Comparison of ENCODE assay signal across 7 mouse cellular contexts in genomic region chr4:149075871-149076575, GRCm38 (mm10). TPM values are rescaled to one million over a fixed set of nuclear protein-coding genes. Genes with fewer than 3 reads are reported as not detected.
A peak's percentile ranks its signal among the peaks of the same experiment; 100 is the strongest.
DNase-seq lines count a peak whose midpoint lies in the region; ATAC-seq and TF ChIP-seq lines count a peak whose summit lies in the region.

No protein-coding gene starts in this region.

- intact Hi-C loops in left cerebral cortex, postnatal 4 days (cut with DNase I), result no loop called here

- peak; percentile 61 for DNase-seq in adrenal gland, adult 8-10 months
- peak; percentile 74 for DNase-seq in embryo, embryonic 9.5 days (ENCODE audit: extremely low spot score)
- DNase-seq in heart, adult 18-20 months, result peak; percentile 74 to 81
- DNase-seq in kidney, adult 11 months, result peak; percentile 72
- peak; percentile 63 for DNase-seq in left cerebral cortex, postnatal 4 days

- H3K27ac ChIP-seq in midbrain, embryonic 12.5 days (replicated peaks), result no peak overlapping the region
- peak overlapping the region; percentile 17; the same call in 1 of the 2 replicates for H3K27ac ChIP-seq in small intestine, adult 2 months (ENCODE audit: insufficient read depth, low read depth, low read length)

- peaks cover 26% of the 10 kb centered on the region for H3K36me3 ChIP-seq in midbrain, embryonic 12.5 days
- peaks cover 5% of the 10 kb centered on the region; the same call in 1 of the 2 replicates for H3K36me3 ChIP-seq in small intestine, adult 2 months (ENCODE audit: control insufficient read depth, insufficient read depth, low read length)

- TF ChIP-seq POLR2A in small intestine, adult 2 months (IDR thresholded peaks at IDR 0.05; ENCODE audit: low read depth, low read length), result no peak

- H3K9me3 ChIP-seq in midbrain, embryonic 12.5 days, result no peaks in the 10 kb centered on the region

- peak; percentile 49; the same call in 1 of the 2 replicates for TF ChIP-seq CTCF in small intestine, adult 2 months (IDR thresholded peaks at IDR 0.05; ENCODE audit: extremely low read depth, insufficient read length, insufficient replicate concordance, low read depth, low read length)

- no peak overlapping the region for H3K4me3 ChIP-seq in midbrain, embryonic 12.5 days
- no peak overlapping the region for H3K4me3 ChIP-seq in small intestine, adult 2 months (ENCODE audit: low read depth, low read length)

- H3K27me3 ChIP-seq in midbrain, embryonic 12.5 days, result no peaks in the 10 kb centered on the region
- H3K27me3 ChIP-seq in small intestine, adult 2 months (ENCODE audit: control insufficient read depth, insufficient read depth, low read length), result no peaks in the 10 kb centered on the region

- no peak overlapping the region for H3K9ac ChIP-seq in midbrain, embryonic 12.5 days (replicated peaks)

- peaks cover 14% of the 10 kb centered on the region for H3K4me1 ChIP-seq in midbrain, embryonic 12.5 days
- peaks cover 9% of the 10 kb centered on the region for H3K4me1 ChIP-seq in small intestine, adult 2 months (ENCODE audit: control insufficient read depth, insufficient read depth, insufficient read length, low read length)

- peak; percentile 41; the same call in 1 of the 2 replicates for ATAC-seq in midbrain, embryonic 12.5 days (ENCODE audit: low FRiP score, low read depth)

- no peak overlapping the region for H3K4me2 ChIP-seq in midbrain, embryonic 12.5 days (replicated peaks)

- 31% methylated on average over 10 of the region's 10 CpGs for WGBS in midbrain, embryonic 12.5 days
- WGBS in small intestine, adult 2 months, result 22% methylated on average over 10 of the region's 10 CpGs

RNA-seq across cellular contexts. Expression of gene Pex14, which starts 23.7 kb away (rescaled TPM):
- total RNA-seq in adrenal gland, adult 8-10 months (2022), result 10 to 100 TPM; 63.2 to 74.7 (median 67.3) TPM
- 10 to 100 TPM; 21.2 to 22.6 TPM for total RNA-seq in heart, adult 18-20 months (2021)
- 10 to 100 TPM; 38.2 to 40.8 TPM for total RNA-seq in left cerebral cortex, postnatal 4 days (2021)
- polyA plus RNA-seq in midbrain, embryonic 12.5 days (2016; fragmentation: Nextera tagmentation; extraction: Ambion mirVana), result 49.8 and 53.9 TPM in 2 replicates
- 23.1 and 49.4 TPM in 2 replicates for polyA plus RNA-seq in small intestine, adult 2 months (2012; rRNA removed)

RNA-seq across cellular contexts. Expression of gene Dffa, which starts 27.9 kb away (rescaled TPM):
- total RNA-seq in adrenal gland, adult 8-10 months (2022), result 10 to 100 TPM; 25.3 to 31.7 (median 26.4) TPM
- total RNA-seq in heart, adult 18-20 months (2021), result 10 to 100 TPM; 37.8 to 45.1 TPM
- 10 to 100 TPM; 40.8 to 45.9 TPM for total RNA-seq in left cerebral cortex, postnatal 4 days (2021)
- 25.3 and 26.4 TPM in 2 replicates for polyA plus RNA-seq in midbrain, embryonic 12.5 days (2016; fragmentation: Nextera tagmentation; extraction: Ambion mirVana)
- 7.8 and 13.7 TPM in 2 replicates for polyA plus RNA-seq in small intestine, adult 2 months (2012; rRNA removed)

RNA-seq across cellular contexts. Expression of gene Cort, which starts 50.5 kb away (rescaled TPM):
- total RNA-seq in adrenal gland, adult 8-10 months (2022), result 1 to 10 TPM in 3 of 4 experiments, under 1 TPM in 1; 0.90 to 4.7 (median 2.1) TPM
- not detected for total RNA-seq in heart, adult 18-20 months (2021)
- total RNA-seq in left cerebral cortex, postnatal 4 days (2021), result 10 to 100 TPM; 13.8 to 16.6 TPM
- 0.37 TPM in 1 of 2 replicates, not detected in the other for polyA plus RNA-seq in midbrain, embryonic 12.5 days (2016; fragmentation: Nextera tagmentation; extraction: Ambion mirVana)
- not detected in 2 replicates for polyA plus RNA-seq in small intestine, adult 2 months (2012; rRNA removed)
